Mouse (Mus musculus) limb, embryonic 14.5 days (tissue): Measurements from ENCODE around the gene Olfml1. TPM values are rescaled to one million over a fixed set of nuclear protein-coding genes. Genes with fewer than 3 reads are reported as not detected.
A peak's percentile ranks its signal among the peaks of the same experiment; 100 is the strongest.

ENCODE experiments used
- ATAC-seq: fragments of 200-750 bp; cut with Nextera tagmentation; 2 replicates; pipeline ENCODE4 v1.8.0; 2017; ENCODE audit warnings: low read depth, moderate number of reproducible peaks, moderate TSS enrichment; ENCODE audit not compliant: low FRiP score
- DNase-seq: peaks from one replicate; pipeline ENCODE4 v3.0.0-alpha.2; 2015; ENCODE audit warnings: low spot score
- H3K27ac ChIP-seq: fragments of 300-500 bp; sonication (generic); replicated peaks from 2 replicates; pipeline ENCODE4 v1.5.1; 2014; ENCODE audit warnings: low read depth, mild to moderate bottlenecking, low read length, moderate library complexity, mixed read lengths
- H3K27me3 ChIP-seq: fragments of 300-500 bp; sonication (generic); 2 replicates; pipeline ENCODE4 v1.6.1; 2014; ENCODE audit warnings: low read length, mixed read lengths; ENCODE audit not compliant: control insufficient read depth, insufficient read depth
- H3K36me3 ChIP-seq: fragments of 300-500 bp; sonication (generic); 2 replicates; pipeline ENCODE4 v1.6.1; 2014; ENCODE audit warnings: mild to moderate bottlenecking, low read length, moderate library complexity, mixed read lengths; ENCODE audit not compliant: control insufficient read depth, insufficient read depth
- H3K4me1 ChIP-seq: fragments of 300-500 bp; sonication (generic); 2 replicates; pipeline ENCODE4 v1.6.1; 2014; ENCODE audit warnings: antibody characterized with exemption, low read length, mixed read lengths; ENCODE audit not compliant: control insufficient read depth, insufficient read depth
- H3K4me2 ChIP-seq: fragments of 300-500 bp; sonication (generic); replicated peaks from 2 replicates; pipeline ENCODE4 v1.6.1; 2014; ENCODE audit warnings: low read depth, mild to moderate bottlenecking, low read length, moderate library complexity; ENCODE audit not compliant: severe bottlenecking
- H3K4me3 ChIP-seq: fragments of 300-500 bp; sonication (generic); replicated peaks from 2 replicates; pipeline ENCODE4 v1.5.1; 2014; ENCODE audit warnings: low read length
- H3K9ac ChIP-seq: fragments of 300-500 bp; sonication (generic); 2 replicates; pipeline ENCODE4 v1.6.1; 2014; ENCODE audit warnings: mild to moderate bottlenecking, low read depth, low read length, moderate library complexity; ENCODE audit not compliant: severe bottlenecking
- H3K9me3 ChIP-seq: fragments of 300-500 bp; sonication (generic); 2 replicates; pipeline ENCODE4 v1.6.1; 2016; ENCODE audit warnings: low read length; ENCODE audit not compliant: control insufficient read depth
- POLR2A ChIP-seq: fragments of 200-500 bp; IDR thresholded peaks from 2 replicates; pipeline ENCODE4 v1.8.0; 2012; ENCODE audit warnings: inconsistent platforms, mild to moderate bottlenecking, moderate library complexity, borderline replicate concordance; ENCODE audit not compliant: insufficient read depth, insufficient read length; ENCODE audit errors: extremely low read depth
- WGBS: fragments of 180-500 bp; shearing (Covaris S2); extraction: QIAGEN DNeasy Blood & Tissue Kit; methylation state at CpG from one replicate; pipeline ENCODE4 v1.1.7; 2014; 5-methylcytosine and 5-hydroxymethylcytosine counted together
- polyA plus RNA-seq, 2 experiments: library from polyadenylated mRNA; depleted of rRNA in 1 of 2; stranded (reverse) in 1 of 2; unstranded in 1 of 2; fragments of >200 nt; fragmentation: Nextera tagmentation in 1 of 2; extraction: Ambion mirVana in 1 of 2; gene quantifications; 2 replicates each; pipeline versions ENCODE4 v1.2.1 to v1.2.3; 2012 to 2014

Olfml1 gene
- polyA plus RNA-seq, 2 experiments: 23.9 to 38.5 TPM

- no peaks in the 10 kb centered on the region for H3K27me3 ChIP-seq
- WGBS: 23% methylated on average over 1 of the region's 1 CpGs
- no peaks in the 10 kb centered on the region for H3K4me1 ChIP-seq
- no peak overlapping the region for H3K4me2 ChIP-seq
- H3K9ac ChIP-seq: no peak overlapping the region
- H3K4me3 ChIP-seq: no peak overlapping the region
- no peaks in the 10 kb centered on the region for H3K9me3 ChIP-seq
- TF ChIP-seq POLR2A: no peak
- no peak for ATAC-seq
- no peak for DNase-seq
- H3K27ac ChIP-seq: no peak overlapping the region
- no peaks in the 10 kb centered on the region for H3K36me3 ChIP-seq
These were observed 13.8 kb upstream of the Olfml1 start for GRCm38 (mm10) chr7:107553461-107553860.

DNA sequence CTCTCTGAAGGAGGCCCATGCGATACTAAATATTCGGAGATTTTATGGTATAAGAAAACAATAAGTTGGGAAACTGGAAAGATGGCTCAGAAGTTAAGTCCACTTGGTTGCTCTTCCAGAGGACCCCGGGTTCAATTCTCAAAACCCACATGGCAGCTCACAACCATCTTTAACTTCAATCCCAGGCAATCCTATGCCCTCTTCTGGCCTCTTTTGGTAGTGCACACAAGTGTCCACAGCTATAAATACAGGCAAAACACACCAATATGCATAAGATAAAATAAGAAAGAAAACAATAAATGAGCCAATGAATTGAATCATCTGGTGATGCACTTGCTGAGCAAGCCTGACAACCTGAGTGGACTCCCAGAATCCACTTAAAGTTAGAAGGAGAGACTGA, 11.3 kb upstream of the Olfml1 start:
- no peaks in the 10 kb centered on the region for H3K36me3 ChIP-seq
- no peak for TF ChIP-seq POLR2A
- no peak overlapping the region for H3K27ac ChIP-seq
- no peak overlapping the region for H3K4me2 ChIP-seq
- no peak for ATAC-seq
- 85% methylated on average over 3 of the region's 3 CpGs for WGBS
- H3K4me3 ChIP-seq: no peak overlapping the region
- H3K27me3 ChIP-seq: no peaks in the 10 kb centered on the region
- no peak overlapping the region for H3K9ac ChIP-seq
- no peaks in the 10 kb centered on the region for H3K4me1 ChIP-seq
- H3K9me3 ChIP-seq: no peaks in the 10 kb centered on the region
- DNase-seq: no peak

DNA sequence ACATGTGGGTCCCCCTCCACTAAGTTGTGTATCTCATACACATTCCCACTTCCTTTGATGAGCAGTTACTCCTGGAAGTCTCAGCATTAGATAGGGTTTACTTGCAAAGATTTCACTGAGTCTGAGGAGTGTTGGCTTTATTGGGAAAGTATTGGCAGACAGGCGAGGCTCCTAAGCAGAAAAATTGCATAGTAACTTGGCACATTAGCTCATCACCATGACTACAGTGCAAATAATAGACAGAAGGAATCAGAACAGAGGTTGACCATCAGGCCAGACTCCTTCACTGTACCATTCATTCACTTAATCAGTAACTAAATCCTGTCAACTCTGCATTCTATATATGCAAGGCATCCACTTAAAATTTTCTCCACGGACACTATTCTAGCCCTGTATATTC, 6.6 kb upstream of the Olfml1 start:
- H3K27ac ChIP-seq: no peak overlapping the region
- no peaks in the 10 kb centered on the region for H3K9me3 ChIP-seq
- no peak overlapping the region for H3K4me3 ChIP-seq
- H3K36me3 ChIP-seq: no peaks in the 10 kb centered on the region
- no peak for TF ChIP-seq POLR2A
- no peaks in the 10 kb centered on the region for H3K4me1 ChIP-seq
- no peaks in the 10 kb centered on the region for H3K27me3 ChIP-seq
- ATAC-seq (no peak), DNase-seq (peak; percentile 10)
- no peak overlapping the region for H3K4me2 ChIP-seq
- 72% methylated on average over 2 of the region's 2 CpGs for WGBS
- no peak overlapping the region for H3K9ac ChIP-seq

GRCm38 (mm10) chr7:107561584-107561983, 5.7 kb upstream of the Olfml1 start:
- no peak for DNase-seq
- Histone ChIP-seq H3K4me2 (no peak overlapping the region), H3K27me3 (no peaks in the 10 kb centered on the region), H3K9me3 (no peaks in the 10 kb centered on the region), H3K36me3 (no peaks in the 10 kb centered on the region), H3K4me1 (peaks cover 3% of the 10 kb centered on the region), H3K27ac (no peak overlapping the region), H3K9ac (no peak overlapping the region), H3K4me3 (no peak overlapping the region)
- ATAC-seq: no peak
- 89% methylated on average over 3 of the region's 3 CpGs for WGBS
- TF ChIP-seq POLR2A: no peak

DNA sequence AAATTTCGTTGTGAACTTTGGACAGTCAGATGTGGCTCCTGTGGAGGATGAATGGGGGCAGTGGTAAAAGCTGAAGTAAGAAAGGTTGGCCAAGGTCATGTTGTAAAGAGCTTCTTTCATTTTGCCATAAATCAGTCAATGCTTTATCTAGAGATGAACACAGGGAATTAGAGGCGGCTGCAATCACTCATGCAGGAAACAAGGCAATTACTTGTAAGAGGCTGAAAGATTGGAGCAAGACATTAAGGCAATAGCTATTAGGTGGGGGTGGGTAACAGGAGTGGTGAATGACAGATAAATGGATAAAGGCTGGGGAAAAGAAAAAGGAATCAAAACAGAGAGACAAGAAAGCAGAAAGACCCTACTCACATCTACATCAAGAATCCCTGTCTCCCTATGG, 3.5 kb upstream of the Olfml1 start:
- Histone ChIP-seq H3K27me3 (no peaks in the 10 kb centered on the region), H3K27ac (no peak overlapping the region), H3K4me1 (peaks cover 10% of the 10 kb centered on the region), H3K9ac (no peak overlapping the region), H3K4me3 (no peak overlapping the region), H3K36me3 (no peaks in the 10 kb centered on the region), H3K9me3 (no peaks in the 10 kb centered on the region), H3K4me2 (no peak overlapping the region)
- no peak for ATAC-seq
- 40% methylated on average over 2 of the region's 2 CpGs for WGBS
- no peak for DNase-seq
- TF ChIP-seq POLR2A: no peak

DNA sequence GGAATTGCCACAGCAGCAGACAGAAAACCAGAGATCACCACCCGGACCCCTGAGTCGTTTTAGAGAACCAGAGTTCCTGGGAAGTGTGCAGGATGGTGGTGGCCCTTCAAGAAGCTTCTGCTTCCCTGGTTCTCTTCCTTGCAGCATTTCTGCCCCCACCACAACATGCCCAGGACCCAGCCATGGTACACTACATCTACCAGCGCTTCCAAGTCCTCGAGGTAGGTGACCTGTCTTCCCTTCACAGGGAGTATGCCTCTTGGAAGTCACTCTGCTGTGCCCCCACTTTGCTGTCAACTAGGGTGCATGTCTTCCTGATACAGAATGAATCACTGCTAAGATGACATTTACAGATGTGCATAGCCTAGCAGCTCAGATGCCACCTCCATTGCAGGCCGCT, 428 bp downstream of the Olfml1 start:
- 0 out of 2 replicates have a peak, but pooled peaks cover 2% of the 10 kb centered on the region for H3K9me3 ChIP-seq

More for the DNA sequence above, 428 bp downstream of the Olfml1 start:
- TF ChIP-seq POLR2A: no peak
- DNase-seq (peak; percentile 2), ATAC-seq (peak; percentile 9; the same call in 1 of the 2 replicates)
- H3K4me2 ChIP-seq: peak overlapping the region; percentile 72
- peak overlapping the region; percentile 50 for H3K4me3 ChIP-seq
- peak overlapping the region; percentile 62 for H3K9ac ChIP-seq
- peak overlapping the region; percentile 94 for H3K27ac ChIP-seq
- H3K27me3 ChIP-seq: no peaks in the 10 kb centered on the region
- H3K36me3 ChIP-seq: peaks cover 17% of the 10 kb centered on the region
- 39% methylated on average over 5 of the region's 5 CpGs for WGBS
- peaks cover 15% of the 10 kb centered on the region for H3K4me1 ChIP-seq
